Mouse (Mus musculus) neural tube, embryonic 12.5 days (tissue): Measurements from ENCODE around the gene Fez1. TPM values are rescaled to one million over a fixed set of nuclear protein-coding genes. Genes with fewer than 3 reads are reported as not detected.

ENCODE experiments used
- ATAC-seq: fragments of 200-750 bp; cut with Nextera tagmentation; 2 replicates; pipeline ENCODE4 v1.8.0; 2017; ENCODE audit warnings: low read depth, mild to moderate bottlenecking, moderate TSS enrichment, moderate library complexity; ENCODE audit not compliant: low FRiP score
- H3K27ac ChIP-seq: fragments of 300-500 bp; sonication (generic); 2 replicates; pipeline ENCODE4 v1.5.1; 2016
- H3K27me3 ChIP-seq: fragments of 300-500 bp; sonication (generic); replicated peaks from 2 replicates; pipeline ENCODE4 v1.6.1; 2016; ENCODE audit warnings: mild to moderate bottlenecking
- H3K36me3 ChIP-seq: fragments of 300-500 bp; sonication (generic); 2 replicates; pipeline ENCODE4 v1.6.1; 2016; ENCODE audit warnings: mild to moderate bottlenecking
- H3K4me1 ChIP-seq: fragments of 300-500 bp; sonication (generic); 2 replicates; pipeline ENCODE4 v1.6.1; 2016
- H3K4me2 ChIP-seq: fragments of 300-500 bp; sonication (generic); replicated peaks from 2 replicates; pipeline ENCODE4 v1.6.1; 2016; ENCODE audit warnings: mild to moderate bottlenecking
- H3K4me3 ChIP-seq: fragments of 300-500 bp; sonication (generic); 2 replicates; pipeline ENCODE4 v1.5.1; 2016
- H3K9ac ChIP-seq: fragments of 300-500 bp; sonication (generic); 2 replicates; pipeline ENCODE4 v1.6.1; 2016; ENCODE audit warnings: mild to moderate bottlenecking
- H3K9me3 ChIP-seq: fragments of 300-500 bp; sonication (generic); 2 replicates; pipeline ENCODE4 v1.6.1; 2016; ENCODE audit warnings: mild to moderate bottlenecking
- WGBS: fragments of 180-500 bp; shearing (Covaris S2); methylation state at CpG from one replicate; pipeline ENCODE4 v1.1.7; 2016; 5-methylcytosine and 5-hydroxymethylcytosine counted together
- polyA plus RNA-seq: library from polyadenylated mRNA; unstranded; fragments of >200 nt; fragmentation: Nextera tagmentation; extraction: Ambion mirVana; gene quantifications from 2 replicates; pipeline ENCODE4 v1.2.1, GENCODE M21; 2016

Fez1 gene
- 428 and 435 TPM in 2 replicates for polyA plus RNA-seq

DNA sequence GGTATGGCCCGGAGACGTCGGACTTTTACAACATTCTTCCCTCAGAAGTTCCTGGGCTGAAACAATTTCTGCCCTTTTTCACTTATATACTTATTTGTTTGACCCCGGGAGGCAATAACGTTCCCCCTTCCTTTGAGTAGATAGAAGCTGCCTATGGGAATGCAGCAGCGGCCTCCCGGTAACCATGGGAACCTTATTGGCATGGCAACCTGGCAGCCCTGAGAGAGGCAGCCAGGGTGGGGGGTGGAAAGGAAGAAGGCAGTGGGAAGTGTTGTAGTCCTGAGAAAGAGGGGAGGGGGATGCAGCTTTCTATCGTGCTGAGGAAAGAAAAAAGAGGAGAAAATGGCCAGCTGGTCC lies at the start of gene Fez1:
Gene Fez1 (plus strand): TSS at position 221 of the 357 bp plus-strand sequence.
- Histone ChIP-seq H3K36me3 (no peaks in the 10 kb centered on the region), H3K27ac (peak within 1 kb of the TSS; percentile 86), H3K4me3 (peak within 1 kb of the TSS; percentile 22), H3K9ac (peak within 1 kb of the TSS; percentile 33; the same call in 1 of the 2 replicates), H3K4me1 (peaks cover 15% of the 10 kb centered on the region), H3K27me3 (no peaks in the 10 kb centered on the region), H3K4me2 (peak within 1 kb of the TSS; percentile 58), H3K9me3 (no peaks in the 10 kb centered on the region)
- WGBS, result under 1% methylated on average over 8 of the region's 8 CpGs
- peak; percentile 99 for ATAC-seq

DNA sequence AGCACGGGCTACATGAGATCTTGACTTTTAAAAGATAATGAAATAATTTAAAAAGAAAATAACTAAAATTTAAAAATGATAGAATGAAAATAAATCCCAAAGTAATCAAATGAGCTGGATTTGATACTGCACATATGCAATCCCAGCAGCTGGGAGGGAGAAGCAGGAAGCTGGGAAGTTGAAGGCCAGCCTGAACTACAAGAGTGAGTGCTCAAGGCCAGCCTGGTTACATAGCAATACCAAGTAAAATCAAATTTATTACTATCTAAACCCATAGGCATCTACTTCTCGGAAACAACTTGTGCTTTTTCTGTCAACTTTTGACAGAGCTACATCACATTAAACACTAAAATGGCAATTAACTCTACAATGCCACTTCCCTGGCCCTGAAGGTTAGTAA lies 37.7 kb upstream of the Fez1 start:
- Histone ChIP-seq H3K4me3 (no peak overlapping the region), H3K4me1 (no peaks in the 10 kb centered on the region), H3K4me2 (no peak overlapping the region), H3K9me3 (no peaks in the 10 kb centered on the region), H3K36me3 (peaks cover 70% of the 10 kb centered on the region), H3K27me3 (no peaks in the 10 kb centered on the region), H3K9ac (no peak overlapping the region), H3K27ac (no peak overlapping the region)
- ATAC-seq, result no peak
- WGBS, result 92% methylated on average over 2 of the region's 2 CpGs

DNA sequence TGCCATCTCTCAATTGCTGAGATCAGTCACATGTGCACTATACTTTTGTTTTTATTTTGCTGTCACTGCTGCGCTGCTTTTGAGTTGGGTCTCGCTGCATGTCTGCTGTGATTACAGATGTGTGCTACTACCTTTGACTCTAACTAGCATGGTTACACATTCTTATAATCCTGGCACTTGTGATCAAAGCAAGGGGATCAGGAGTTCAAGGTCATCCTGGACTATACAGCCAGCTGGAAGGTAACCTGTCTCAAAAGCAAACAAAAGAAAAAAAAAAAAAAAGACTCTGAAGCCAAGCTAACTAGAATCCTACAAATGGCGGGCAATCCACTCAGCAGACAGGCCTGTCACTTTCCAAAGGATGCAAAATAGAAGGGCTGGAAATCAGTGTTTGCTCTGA lies 29.5 kb upstream of the Fez1 start:
- H3K9ac ChIP-seq, result no peak overlapping the region
- no peak for ATAC-seq
- H3K4me2 ChIP-seq, result no peak overlapping the region
- no peaks in the 10 kb centered on the region for H3K9me3 ChIP-seq
- WGBS, result 91% methylated on average over 3 of the region's 3 CpGs
- H3K4me3 ChIP-seq, result no peak overlapping the region
- H3K27ac ChIP-seq, result no peak overlapping the region
- peaks cover 47% of the 10 kb centered on the region for H3K36me3 ChIP-seq
- H3K27me3 ChIP-seq, result no peaks in the 10 kb centered on the region
- H3K4me1 ChIP-seq, result peaks cover 8% of the 10 kb centered on the region

GRCm38 (mm10) chr9:36794487-36794886 lies 27.2 kb upstream of the Fez1 start:
- Histone ChIP-seq H3K36me3 (peaks cover 26% of the 10 kb centered on the region), H3K4me1 (peaks cover 8% of the 10 kb centered on the region), H3K9me3 (no peaks in the 10 kb centered on the region), H3K4me3 (no peak overlapping the region), H3K4me2 (no peak overlapping the region), H3K27ac (no peak overlapping the region), H3K27me3 (no peaks in the 10 kb centered on the region), H3K9ac (no peak overlapping the region)
- ATAC-seq, result no peak
- 80% methylated on average over 2 of the region's 2 CpGs for WGBS

DNA sequence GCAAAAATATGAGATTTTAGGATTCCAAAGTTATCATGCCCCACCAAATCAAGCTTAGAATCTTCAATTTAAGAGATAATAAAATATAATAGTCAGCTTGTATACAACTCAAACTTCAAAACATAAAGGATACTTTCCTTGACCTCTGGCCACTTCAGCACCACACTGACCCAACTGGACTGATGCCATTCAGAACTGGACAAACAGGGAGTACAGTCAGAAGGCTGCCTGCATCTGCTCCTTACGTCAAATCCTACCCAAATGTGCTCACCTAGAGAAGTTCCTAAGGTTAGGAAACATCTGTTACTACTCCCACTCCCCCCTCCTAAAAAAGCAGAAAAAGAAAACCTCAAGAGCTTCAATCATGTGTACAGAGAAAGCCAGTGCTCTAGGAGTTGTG lies 26.1 kb upstream of the Fez1 start:
- WGBS, result 75% methylated on average over 1 of the region's 1 CpGs
- H3K4me3 ChIP-seq, result no peak overlapping the region
- peaks cover 8% of the 10 kb centered on the region for H3K4me1 ChIP-seq
- ATAC-seq, result no peak
- no peak overlapping the region for H3K27ac ChIP-seq
- peaks cover 16% of the 10 kb centered on the region for H3K36me3 ChIP-seq
- H3K9me3 ChIP-seq, result no peaks in the 10 kb centered on the region
- no peak overlapping the region for H3K9ac ChIP-seq
- peak overlapping the region; percentile 89 for H3K4me2 ChIP-seq
- no peaks in the 10 kb centered on the region for H3K27me3 ChIP-seq

DNA sequence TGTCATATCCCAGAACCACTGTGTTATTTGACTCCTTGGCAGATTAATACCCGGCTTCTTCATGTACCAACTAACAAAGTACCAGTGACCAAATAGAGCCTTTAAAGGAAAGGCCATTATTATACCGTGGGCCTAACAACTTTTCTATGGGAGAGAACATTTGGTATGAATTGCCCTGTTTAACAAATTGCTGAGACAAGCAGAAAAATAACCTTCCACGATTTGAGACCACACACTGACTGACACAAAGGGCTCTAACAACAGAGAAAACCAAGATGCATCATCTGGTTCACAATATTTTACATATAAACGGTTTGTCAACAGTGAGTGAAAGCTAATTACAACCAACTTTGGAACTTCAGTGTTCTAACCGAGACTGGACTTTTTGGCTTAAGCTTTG lies 25.4 kb upstream of the Fez1 start:
- Histone ChIP-seq H3K4me2 (peak overlapping the region; percentile 89), H3K27me3 (no peaks in the 10 kb centered on the region), H3K36me3 (peaks cover 10% of the 10 kb centered on the region), H3K4me1 (peaks cover 8% of the 10 kb centered on the region), H3K9me3 (no peaks in the 10 kb centered on the region), H3K9ac (peak overlapping the region; percentile 92), H3K27ac (no peak overlapping the region), H3K4me3 (peak overlapping the region; percentile 93)
- 17% methylated on average over 5 of the region's 5 CpGs for WGBS
- ATAC-seq, result no peak

DNA sequence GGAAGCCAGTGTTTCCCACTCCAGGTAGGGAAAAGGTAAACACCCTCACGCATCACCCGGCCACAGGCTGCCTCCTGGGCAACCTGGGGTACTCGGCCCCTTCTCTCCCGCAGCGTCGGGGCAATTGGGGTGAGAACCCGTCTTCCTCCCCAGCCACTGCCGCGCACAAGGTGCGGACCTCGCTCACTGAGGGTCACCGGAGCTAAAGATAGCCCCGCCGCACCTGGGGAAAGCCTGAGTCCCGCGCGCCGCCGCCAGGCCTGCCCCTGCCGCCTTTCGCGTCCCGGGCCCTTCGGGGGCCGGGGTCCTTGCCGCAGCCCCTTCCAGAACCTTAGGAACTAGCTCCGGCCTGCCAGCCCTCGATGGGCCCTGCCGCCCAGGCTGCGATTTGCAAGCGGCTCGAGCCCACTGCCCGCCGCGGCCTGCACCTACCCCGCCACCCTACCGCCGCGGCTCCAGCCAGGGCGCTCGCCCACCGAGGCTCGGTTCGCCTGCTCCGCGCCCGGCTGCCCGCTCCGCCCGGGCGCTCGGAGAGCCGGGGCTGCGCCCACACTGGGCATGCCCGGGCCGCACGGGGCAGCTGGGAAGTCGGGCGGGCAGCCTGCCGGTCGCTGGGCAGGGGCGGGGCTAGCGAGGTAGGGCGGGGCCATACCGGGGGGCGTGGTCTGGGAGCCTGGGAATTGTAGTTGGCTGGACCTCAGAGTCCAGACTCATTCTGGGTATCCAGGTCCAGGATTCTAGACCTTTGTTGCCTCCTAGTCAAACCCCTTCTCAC lies 24.7 kb upstream of the Fez1 start, which contains the start of gene Ei24:
Gene Ei24 (minus strand): TSS at position 613 of the 775 bp plus-strand sequence.
- Histone ChIP-seq H3K27ac (0 out of 2 replicates have a peak within 1 kb of the TSS, but pooled peaks have one; percentile 5), H3K36me3 (peaks cover 3% of the 10 kb centered on the region; the same call in 1 of the 2 replicates), H3K4me2 (peak within 1 kb of the TSS; percentile 89), H3K9ac (peak within 1 kb of the TSS; percentile 92), H3K9me3 (no peaks in the 10 kb centered on the region), H3K4me1 (peaks cover 8% of the 10 kb centered on the region), H3K27me3 (no peaks in the 10 kb centered on the region), H3K4me3 (peak within 1 kb of the TSS; percentile 93)
- under 1% methylated on average over 66 of the region's 66 CpGs for WGBS
- peak; percentile 99 for ATAC-seq

GRCm38 (mm10) chr9:36801961-36802360 lies 19.7 kb upstream of the Fez1 start:
- Histone ChIP-seq H3K4me2 (no peak overlapping the region), H3K4me1 (no peaks in the 10 kb centered on the region), H3K9me3 (no peaks in the 10 kb centered on the region), H3K9ac (no peak overlapping the region), H3K4me3 (no peak overlapping the region), H3K27ac (no peak overlapping the region), H3K27me3 (no peaks in the 10 kb centered on the region), H3K36me3 (no peaks in the 10 kb centered on the region)
- WGBS, result 89% methylated on average over 2 of the region's 2 CpGs
- no peak for ATAC-seq

GRCm38 (mm10) chr9:36802951-36803350 lies 18.7 kb upstream of the Fez1 start:
- Histone ChIP-seq H3K36me3 (no peaks in the 10 kb centered on the region), H3K4me2 (no peak overlapping the region), H3K9me3 (no peaks in the 10 kb centered on the region), H3K4me3 (no peak overlapping the region), H3K4me1 (no peaks in the 10 kb centered on the region), H3K9ac (no peak overlapping the region), H3K27me3 (no peaks in the 10 kb centered on the region), H3K27ac (no peak overlapping the region)
- ATAC-seq, result no peak
- WGBS, result 79% methylated on average over 3 of the region's 3 CpGs

DNA sequence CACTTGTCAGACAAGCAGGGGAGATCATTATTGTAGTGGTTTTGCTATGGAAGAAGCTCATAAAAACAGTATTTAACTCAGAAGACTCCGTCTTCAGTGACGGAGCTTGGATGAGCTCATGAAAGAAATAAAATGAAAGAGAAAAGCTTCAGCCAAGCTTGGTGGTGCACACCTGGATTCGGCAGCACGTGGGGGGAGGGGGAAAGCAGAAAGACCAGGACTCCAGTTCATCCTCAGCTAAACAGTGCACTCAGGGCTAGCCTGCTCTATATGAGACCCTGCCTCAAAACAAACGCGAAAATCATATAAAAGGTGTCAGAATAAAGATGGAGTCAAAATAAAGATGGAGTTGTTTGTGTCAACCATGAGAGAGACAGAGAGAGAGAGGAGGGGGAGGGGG lies 18.3 kb upstream of the Fez1 start:
- Histone ChIP-seq H3K4me2 (no peak overlapping the region), H3K4me1 (no peaks in the 10 kb centered on the region), H3K36me3 (no peaks in the 10 kb centered on the region), H3K9ac (no peak overlapping the region), H3K9me3 (no peaks in the 10 kb centered on the region), H3K27ac (no peak overlapping the region), H3K4me3 (no peak overlapping the region), H3K27me3 (no peaks in the 10 kb centered on the region)
- WGBS, result 85% methylated on average over 6 of the region's 6 CpGs
- no peak for ATAC-seq

- Histone ChIP-seq H3K9ac (no peak overlapping the region), H3K27ac (no peak overlapping the region), H3K36me3 (no peaks in the 10 kb centered on the region), H3K4me1 (no peaks in the 10 kb centered on the region), H3K4me2 (no peak overlapping the region), H3K27me3 (no peaks in the 10 kb centered on the region), H3K4me3 (no peak overlapping the region), H3K9me3 (no peaks in the 10 kb centered on the region)
- 89% methylated on average over 3 of the region's 3 CpGs for WGBS
- ATAC-seq, result no peak
Measured at GRCm38 (mm10) chr9:36803926-36804325, 17.7 kb upstream of the Fez1 start.

- Histone ChIP-seq H3K9me3 (no peaks in the 10 kb centered on the region), H3K4me2 (no peak overlapping the region), H3K4me3 (no peak overlapping the region), H3K36me3 (no peaks in the 10 kb centered on the region), H3K9ac (no peak overlapping the region), H3K27me3 (no peaks in the 10 kb centered on the region), H3K4me1 (no peaks in the 10 kb centered on the region), H3K27ac (no peak overlapping the region)
- 71% methylated on average over 3 of the region's 3 CpGs for WGBS
- ATAC-seq, result no peak
Measured at GRCm38 (mm10) chr9:36805256-36805975, 16.2 kb upstream of the Fez1 start.
